Mouse (Mus musculus) brain, embryonic 14.5 days (tissue): ENCODE data around the gene Rasal3. TPM values are rescaled to one million over a fixed set of nuclear protein-coding genes. Genes with fewer than 3 reads are reported as not detected.

ENCODE experiments used
- DNase-seq: peaks from one replicate; pipeline ENCODE4 v3.0.0-alpha.2; 2011; ENCODE audit warnings: low read depth
- CTCF ChIP-seq: fragments of 200-500 bp; IDR thresholded peaks from 2 replicates; pipeline ENCODE4 v1.5.1; 2012; ENCODE audit warnings: inconsistent platforms, mild to moderate bottlenecking, moderate library complexity, borderline replicate concordance; ENCODE audit not compliant: insufficient read depth, insufficient read length; ENCODE audit errors: extremely low read depth
- POLR2A ChIP-seq: fragments of 200-500 bp; IDR thresholded peaks from 2 replicates; pipeline ENCODE4 v1.6.1; 2012; ENCODE audit warnings: mild to moderate bottlenecking, inconsistent platforms, borderline replicate concordance; ENCODE audit not compliant: poor library complexity, insufficient read depth, insufficient read length, severe bottlenecking; ENCODE audit errors: extremely low read depth
- polyA plus RNA-seq: library from polyadenylated mRNA; depleted of rRNA; stranded (reverse); fragments of >200 nt; gene quantifications from 2 replicates; pipeline ENCODE4 v1.2.3, GENCODE M21; 2012; rRNA removed

Rasal3 gene
- polyA plus RNA-seq, 1 experiment, result 0.63 TPM

DNA sequence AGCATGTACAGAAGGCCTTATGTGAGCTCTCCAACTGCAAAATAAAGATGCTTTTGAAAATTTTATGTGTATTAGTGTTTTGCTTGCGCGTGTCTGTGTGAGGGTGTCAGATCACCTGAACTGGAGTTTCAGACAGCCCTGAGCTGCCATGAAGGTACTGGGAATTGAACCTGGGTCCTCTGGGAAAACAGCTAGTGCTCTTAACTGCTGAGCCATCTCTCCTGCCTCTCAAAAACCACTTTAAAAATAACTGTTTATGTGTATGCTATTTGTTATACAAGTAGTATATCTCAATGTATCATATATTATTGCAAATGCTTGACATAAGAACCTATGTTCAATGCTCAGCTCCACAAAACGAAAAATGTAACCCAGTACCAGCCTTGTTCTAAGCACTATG is 52.1 kb downstream of the Rasal3 start:
- no peak for DNase-seq
- TF ChIP-seq POLR2A (no peak), CTCF (no peak)

GRCm38 (mm10) chr17:32350382-32350983 is 52.9 kb downstream of the Rasal3 start, which contains the start of gene Akap8l:
Gene Akap8l (minus strand): TSS chr17:32350607.
- peak; percentile 79; the same call in 1 of the 2 replicates for TF ChIP-seq POLR2A
- no peak for TF ChIP-seq CTCF
- peak; percentile 99 for DNase-seq

DNA sequence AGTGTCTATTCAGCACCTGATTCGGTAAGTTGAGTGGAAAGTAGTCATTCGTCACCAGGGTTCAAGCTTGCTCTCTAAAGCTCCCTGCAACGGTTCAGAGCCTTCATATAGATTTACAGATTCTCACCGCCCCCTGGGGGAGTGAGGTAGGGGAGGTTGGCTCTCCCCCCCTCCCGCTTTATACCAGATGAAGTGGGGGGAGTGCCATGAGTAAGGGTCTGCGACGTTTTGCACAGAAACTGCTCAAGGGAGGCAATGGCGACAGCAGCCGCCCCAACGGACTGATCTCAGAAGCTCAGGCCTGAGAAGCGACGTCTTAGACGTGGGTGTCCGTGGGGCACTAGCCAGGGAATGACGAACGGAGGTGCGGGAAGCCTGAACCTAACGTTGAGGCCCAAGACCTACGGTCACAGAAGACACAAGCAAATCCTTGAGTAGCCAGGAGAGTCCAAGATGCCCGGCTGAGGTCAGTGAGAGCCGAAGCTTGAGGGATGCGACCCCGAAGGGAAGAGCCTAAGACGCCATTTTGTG is 53.5 kb downstream of the Rasal3 start:
- DNase-seq, result no peak
- TF ChIP-seq POLR2A (no peak), CTCF (no peak)

- peak; percentile 73 for DNase-seq
- TF ChIP-seq POLR2A (no peak), CTCF (peak; percentile 81)
These were observed 54.2 kb downstream of the Rasal3 start for GRCm38 (mm10) chr17:32349037-32349732.

- TF ChIP-seq CTCF (no peak), POLR2A (no peak)
- no peak for DNase-seq
These were observed 55.0 kb downstream of the Rasal3 start for GRCm38 (mm10) chr17:32348406-32348805.

DNA sequence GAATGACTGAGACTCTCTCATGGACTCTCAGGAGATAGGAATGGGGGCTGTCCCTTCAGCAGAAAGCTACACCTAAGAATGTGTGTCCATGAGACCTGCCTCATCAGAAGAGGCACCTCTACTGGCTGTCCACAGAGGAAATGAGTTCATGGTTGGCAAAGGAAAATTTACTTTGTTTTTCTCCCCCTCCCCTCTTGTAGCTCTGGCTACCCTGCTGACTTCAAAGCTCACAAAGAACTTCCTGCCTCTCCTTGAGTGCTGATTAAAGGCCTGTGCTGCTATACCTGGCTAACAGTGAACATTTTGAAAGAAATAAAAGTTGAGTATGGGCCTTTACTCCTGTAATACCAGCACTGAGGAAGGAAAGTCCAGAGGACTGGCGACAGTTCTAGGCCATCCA is 62.3 kb downstream of the Rasal3 start:
- TF ChIP-seq POLR2A (no peak), CTCF (no peak)
- DNase-seq, result no peak

Other genes starting within 250 kb of the Rasal3 start
- 27.6 and 33.0 TPM in 2 replicates for gene Notch3, start 236.7 kb downstream of the Rasal3 start, polyA plus RNA-seq
- gene Ephx3, start 214.0 kb downstream of the Rasal3 start, polyA plus RNA-seq, result 0.31 and 0.34 TPM in 2 replicates
- gene Brd4, start 118.9 kb downstream of the Rasal3 start, polyA plus RNA-seq, result 31.1 and 85.6 TPM in 2 replicates
- gene Akap8, start 82.3 kb downstream of the Rasal3 start, polyA plus RNA-seq, result 103 and 120 TPM in 2 replicates
- gene Akap8l, start 53.0 kb downstream of the Rasal3 start, polyA plus RNA-seq, result 189 and 209 TPM in 2 replicates
- gene Wiz, start 14.1 kb downstream of the Rasal3 start, polyA plus RNA-seq, result 84.1 and 102 TPM in 2 replicates
- gene Pglyrp2, start 20.6 kb upstream of the Rasal3 start, polyA plus RNA-seq, result 0.05 TPM in 1 of 2 replicates, not detected in the other
- 0.59 and 0.62 TPM in 2 replicates for gene Cyp4f39, start 49.1 kb upstream of the Rasal3 start, polyA plus RNA-seq
- 13.4 and 14.5 TPM in 2 replicates for gene Cyp4f17, start 102.5 kb upstream of the Rasal3 start, polyA plus RNA-seq
- gene Cyp4f16, start 133.0 kb upstream of the Rasal3 start, polyA plus RNA-seq, result 21.6 and 37.0 TPM in 2 replicates
- gene Cyp4f37, start 217.7 kb upstream of the Rasal3 start, polyA plus RNA-seq, result not detected in 2 replicates